Mouse (Mus musculus) heart, embryonic 15.5 days (tissue): ENCODE measurements around the gene Ralgps2. TPM values are rescaled to one million over a fixed set of nuclear protein-coding genes. Genes with fewer than 3 reads are reported as not detected.

ENCODE experiments used
- ATAC-seq: fragments of 200-750 bp; cut with Nextera tagmentation; replicated peaks from 2 replicates; pipeline ENCODE4 v1.8.0; 2017; ENCODE audit warnings: low read depth, moderate TSS enrichment; ENCODE audit not compliant: insufficient number of reproducible peaks, insufficient read depth, low FRiP score
- H3K27ac ChIP-seq: fragments of 300-500 bp; sonication (generic); 2 replicates; pipeline ENCODE4 v1.5.1; 2015; ENCODE audit warnings: mild to moderate bottlenecking, inconsistent platforms
- H3K27me3 ChIP-seq: fragments of 300-500 bp; sonication (generic); 2 replicates; pipeline ENCODE4 v1.6.1; 2015; ENCODE audit warnings: inconsistent platforms
- H3K36me3 ChIP-seq: fragments of 300-500 bp; sonication (generic); 2 replicates; pipeline ENCODE4 v1.6.1; 2015; ENCODE audit warnings: mild to moderate bottlenecking, inconsistent platforms
- H3K4me1 ChIP-seq: fragments of 300-500 bp; sonication (generic); replicated peaks from 2 replicates; pipeline ENCODE4 v1.6.1; 2015; ENCODE audit warnings: inconsistent platforms
- H3K4me2 ChIP-seq: fragments of 300-500 bp; sonication (generic); 2 replicates; pipeline ENCODE4 v1.6.1; 2015; ENCODE audit warnings: inconsistent platforms, mild to moderate bottlenecking, moderate library complexity
- H3K4me3 ChIP-seq: fragments of 300-500 bp; sonication (generic); 2 replicates; pipeline ENCODE4 v1.5.1; 2015; ENCODE audit warnings: mild to moderate bottlenecking, inconsistent platforms
- H3K9ac ChIP-seq: fragments of 300-500 bp; sonication (generic); 2 replicates; pipeline ENCODE4 v1.6.1; 2015; ENCODE audit warnings: mild to moderate bottlenecking, inconsistent platforms
- H3K9me3 ChIP-seq: fragments of 300-500 bp; sonication (generic); replicated peaks from 2 replicates; pipeline ENCODE4 v1.6.1; 2016; ENCODE audit warnings: inconsistent platforms
- WGBS: fragments of 180-500 bp; shearing (Covaris S2); methylation state at CpG from one replicate; pipeline ENCODE4 v1.1.7; 2015; ENCODE audit warnings: mixed read lengths; 5-methylcytosine and 5-hydroxymethylcytosine counted together
- polyA plus RNA-seq: library from polyadenylated mRNA; unstranded; fragments of >200 nt; fragmentation: Nextera tagmentation; extraction: Ambion mirVana; gene quantifications from 2 replicates; pipeline ENCODE4 v1.2.1, GENCODE M21; 2015

Gene Ralgps2
- polyA plus RNA-seq, 1 experiment from 2014 or later = 54.1 TPM

DNA sequence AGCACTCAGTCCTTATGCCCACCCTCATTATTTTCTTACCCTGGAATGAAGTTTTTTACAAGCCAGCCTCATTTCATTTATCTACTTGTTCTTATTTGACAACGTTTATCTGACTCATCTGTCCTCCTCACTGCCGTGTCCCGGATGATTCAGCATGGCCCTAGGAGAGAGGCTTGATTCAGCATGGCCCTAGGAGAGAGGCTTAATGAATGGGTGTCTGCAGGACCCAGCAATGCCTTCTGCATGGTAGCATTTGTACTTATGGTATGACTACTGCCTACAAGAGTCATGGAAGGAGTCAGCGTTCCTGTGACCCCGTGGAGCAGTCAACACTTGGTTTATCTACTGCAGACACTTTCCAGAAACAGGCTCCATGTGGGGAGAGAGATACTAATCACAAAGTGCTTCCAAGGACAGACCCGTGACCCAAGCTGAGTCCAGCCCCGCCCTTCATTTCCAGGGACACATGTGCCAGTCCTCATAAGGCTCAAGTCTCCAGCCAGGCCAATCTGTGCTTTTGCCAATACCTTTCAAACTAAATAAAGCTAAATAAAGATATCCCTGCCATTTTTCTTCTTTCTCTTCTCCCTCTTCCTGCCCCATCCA is 31.9 kb upstream of the Ralgps2 start:
- H3K9ac ChIP-seq = no peak overlapping the region
- H3K9me3 ChIP-seq = no peaks in the 10 kb centered on the region; the same call in 1 of the 2 replicates
- no peak for ATAC-seq
- WGBS = 55% methylated on average over 7 of the region's 7 CpGs
- no peak overlapping the region for H3K4me3 ChIP-seq
- H3K27ac ChIP-seq = no peak overlapping the region
- no peaks in the 10 kb centered on the region for H3K27me3 ChIP-seq
- no peaks in the 10 kb centered on the region for H3K4me1 ChIP-seq
- no peaks in the 10 kb centered on the region for H3K36me3 ChIP-seq
- no peak overlapping the region for H3K4me2 ChIP-seq

DNA sequence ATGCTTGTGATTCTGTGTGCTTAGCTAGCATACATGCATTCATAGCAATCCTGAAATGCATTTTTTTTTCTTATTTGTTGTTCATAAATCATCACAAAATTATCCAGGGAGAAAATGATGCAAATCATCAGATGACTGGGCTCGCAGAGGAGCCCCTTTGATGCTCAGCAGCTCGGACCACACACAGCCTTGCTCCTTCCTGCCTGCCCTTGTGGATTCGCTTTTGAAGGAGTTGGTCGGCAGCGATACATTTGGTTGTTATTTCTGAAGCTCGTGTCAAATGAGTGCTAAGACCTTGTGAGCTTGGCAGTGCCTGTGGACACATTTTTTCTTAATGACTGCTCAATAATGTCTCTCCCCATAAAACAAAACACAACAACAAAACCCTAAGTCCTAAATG is 31.2 kb upstream of the Ralgps2 start:
- Histone ChIP-seq H3K9me3 (no peaks in the 10 kb centered on the region; the same call in 1 of the 2 replicates), H3K9ac (no peak overlapping the region), H3K4me2 (no peak overlapping the region), H3K36me3 (no peaks in the 10 kb centered on the region), H3K4me1 (no peaks in the 10 kb centered on the region), H3K27ac (no peak overlapping the region), H3K27me3 (no peaks in the 10 kb centered on the region), H3K4me3 (no peak overlapping the region)
- no peak for ATAC-seq
- WGBS = 71% methylated on average over 6 of the region's 6 CpGs

DNA sequence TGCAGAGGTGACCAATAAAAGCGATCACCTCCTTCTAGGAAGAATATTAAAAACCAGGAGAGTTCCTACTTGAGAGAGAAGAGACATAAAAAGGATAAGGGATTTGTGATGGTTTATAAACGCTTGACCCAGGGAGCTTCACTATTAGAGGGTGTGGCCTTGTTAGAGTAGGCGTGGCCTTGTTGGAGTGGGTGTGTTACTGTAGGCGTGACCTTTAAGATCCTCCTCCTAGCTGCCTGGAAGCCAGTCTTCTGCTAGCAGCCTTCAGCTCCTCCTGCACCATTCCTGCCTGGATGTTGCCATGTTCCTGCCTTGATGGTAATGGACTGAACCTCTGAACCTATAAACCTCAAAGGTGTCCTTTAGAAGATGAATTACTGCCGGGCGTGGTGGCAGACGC is 28.7 kb upstream of the Ralgps2 start:
- no peak overlapping the region for H3K27ac ChIP-seq
- ATAC-seq = no peak
- 75% methylated on average over 7 of the region's 7 CpGs for WGBS
- H3K9ac ChIP-seq = no peak overlapping the region
- no peak overlapping the region for H3K4me3 ChIP-seq
- H3K4me1 ChIP-seq = peaks cover 16% of the 10 kb centered on the region
- H3K27me3 ChIP-seq = no peaks in the 10 kb centered on the region
- H3K36me3 ChIP-seq = no peaks in the 10 kb centered on the region
- H3K4me2 ChIP-seq = no peak overlapping the region
- H3K9me3 ChIP-seq = no peaks in the 10 kb centered on the region; the same call in 1 of the 2 replicates

DNA sequence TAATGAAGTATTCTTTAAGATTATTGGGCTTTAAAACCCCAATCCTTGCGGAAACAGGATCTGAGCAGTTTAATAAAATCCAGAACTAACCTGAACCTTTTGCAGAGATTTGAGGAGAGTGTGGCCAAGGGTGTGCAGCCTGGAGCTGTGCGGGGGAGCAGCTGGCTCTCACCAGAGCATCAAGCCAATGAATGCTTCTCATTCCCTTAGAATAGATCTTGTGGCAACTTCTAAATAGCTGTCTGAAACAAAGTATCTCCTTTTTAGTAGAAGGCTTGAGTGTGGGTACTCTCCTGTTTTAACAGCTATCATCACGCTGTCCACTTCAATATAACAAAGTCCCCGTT is 25.1 kb upstream of the Ralgps2 start:
- no peak overlapping the region for H3K27ac ChIP-seq
- 45% methylated on average over 4 of the region's 4 CpGs for whole genome bisulfite sequencing
- no peak overlapping the region for H3K4me3 ChIP-seq
- no peaks in the 10 kb centered on the region for H3K9me3 ChIP-seq
- no peak overlapping the region for H3K4me2 ChIP-seq
- no peak for ATAC-seq
- H3K9ac ChIP-seq = no peak overlapping the region
- H3K27me3 ChIP-seq = no peaks in the 10 kb centered on the region
- H3K36me3 ChIP-seq = no peaks in the 10 kb centered on the region
- peaks cover 16% of the 10 kb centered on the region for H3K4me1 ChIP-seq

DNA sequence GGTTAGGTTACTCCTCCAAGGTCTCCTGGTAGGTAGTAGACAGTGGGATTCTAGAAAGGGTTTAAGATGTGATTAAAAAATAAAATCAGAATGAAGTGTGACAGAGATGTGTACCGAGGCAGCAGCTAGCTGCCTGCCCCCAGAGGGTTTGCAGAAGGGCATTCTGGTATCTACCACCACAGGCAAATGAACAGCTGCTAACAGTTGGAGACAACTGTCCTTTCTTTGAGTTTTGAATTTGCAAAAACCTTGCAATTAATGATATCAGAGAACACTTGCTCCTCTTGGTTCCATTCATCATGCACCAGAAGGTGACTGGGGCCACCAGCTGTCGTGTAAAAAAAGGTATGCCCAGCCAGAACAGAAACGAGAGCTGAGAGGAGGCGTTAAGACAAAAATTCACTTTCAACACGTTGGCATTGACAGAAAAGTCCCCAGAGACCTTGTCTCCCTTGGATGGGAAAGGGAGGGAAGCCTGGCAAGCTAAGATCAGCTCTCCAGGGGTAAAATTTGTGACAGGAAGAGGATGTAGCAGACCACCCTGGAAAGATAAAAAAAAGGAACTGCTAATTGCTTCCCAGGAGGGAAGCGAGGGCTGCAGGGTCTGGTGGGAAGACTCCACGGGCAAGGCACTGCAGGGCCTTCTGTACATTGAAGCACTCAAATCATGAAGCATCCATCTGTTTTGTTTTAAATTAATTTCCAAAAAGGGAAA is 24.6 kb upstream of the Ralgps2 start:
- Histone ChIP-seq H3K4me3 (no peak overlapping the region), H3K36me3 (no peaks in the 10 kb centered on the region), H3K9me3 (no peaks in the 10 kb centered on the region), H3K9ac (no peak overlapping the region), H3K4me1 (peaks cover 22% of the 10 kb centered on the region), H3K27ac (no peak overlapping the region), H3K4me2 (no peak overlapping the region), H3K27me3 (no peaks in the 10 kb centered on the region)
- 21% methylated on average over 7 of the region's 7 CpGs for WGBS
- no peak for ATAC-seq

DNA sequence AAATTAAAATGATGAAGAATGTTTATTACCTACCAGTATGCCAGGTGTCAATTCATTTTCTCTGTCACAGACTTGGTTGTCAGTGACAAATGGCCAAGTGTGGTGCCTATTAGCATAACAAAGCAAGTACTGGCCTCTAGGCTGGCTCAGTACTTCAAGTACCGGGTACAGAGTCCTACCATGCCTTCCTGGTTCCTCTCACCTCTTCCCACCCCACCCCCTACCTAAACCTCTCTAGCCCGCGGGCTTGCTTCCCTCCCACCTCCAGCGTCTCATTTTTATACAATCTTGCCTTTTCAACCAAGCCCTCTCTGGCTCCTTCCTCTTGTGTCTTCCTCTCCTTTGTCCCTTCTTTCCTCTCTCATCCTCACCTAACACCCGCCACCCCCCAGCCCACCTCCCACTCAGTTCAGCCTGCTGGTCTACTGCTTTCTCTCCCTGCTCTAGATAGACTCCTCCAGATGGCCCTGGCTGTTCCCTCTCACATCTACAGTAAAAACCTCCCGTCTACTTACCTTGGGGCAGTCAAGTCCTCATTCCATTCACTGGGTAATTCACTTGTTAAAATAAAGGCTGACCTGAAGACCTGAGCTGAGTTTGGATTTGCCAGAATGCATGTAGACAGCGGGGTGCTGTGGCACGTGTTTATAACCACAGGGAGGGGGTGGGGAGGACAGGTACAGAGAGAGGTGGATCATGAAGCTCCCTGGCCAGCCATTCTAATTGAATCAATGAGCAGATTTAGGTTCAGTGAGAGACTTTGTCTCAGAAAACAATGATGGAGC is 22.2 kb upstream of the Ralgps2 start:
- 57% methylated on average over 8 of the region's 8 CpGs for WGBS
- no peak for ATAC-seq
- Histone ChIP-seq H3K4me3 (no peak overlapping the region), H3K4me2 (no peak overlapping the region), H3K27me3 (no peaks in the 10 kb centered on the region), H3K9ac (no peak overlapping the region), H3K27ac (no peak overlapping the region), H3K36me3 (no peaks in the 10 kb centered on the region), H3K9me3 (no peaks in the 10 kb centered on the region), H3K4me1 (peaks cover 24% of the 10 kb centered on the region)

DNA sequence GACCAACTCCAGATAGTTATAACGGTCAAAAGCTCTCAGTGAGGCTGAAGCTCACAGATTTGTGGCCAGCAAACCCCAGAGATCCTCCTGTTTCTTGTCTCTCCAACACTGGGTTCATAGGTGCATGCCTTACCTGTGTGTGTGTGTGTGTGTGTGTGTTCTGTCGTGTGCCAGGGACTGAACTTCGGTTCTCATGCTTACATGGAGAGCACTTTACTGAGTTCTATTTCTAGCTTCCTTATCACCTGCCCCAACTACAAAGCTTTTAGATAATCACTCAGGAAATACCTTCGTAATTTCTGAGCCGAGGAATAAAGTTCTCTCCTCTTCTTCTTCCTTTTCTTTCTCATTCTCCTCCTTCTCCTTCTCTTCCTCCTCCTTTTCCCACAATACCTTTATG is 19.6 kb upstream of the Ralgps2 start:
- H3K4me2 ChIP-seq = 0 out of 2 replicates have a peak overlapping the region, but pooled peaks have one; percentile 3
- no peaks in the 10 kb centered on the region for H3K36me3 ChIP-seq
- H3K4me3 ChIP-seq = no peak overlapping the region
- no peak for ATAC-seq
- H3K9me3 ChIP-seq = no peaks in the 10 kb centered on the region
- H3K9ac ChIP-seq = no peak overlapping the region
- peaks cover 23% of the 10 kb centered on the region for H3K4me1 ChIP-seq
- H3K27ac ChIP-seq = peak overlapping the region; percentile 66
- 16% methylated on average over 5 of the region's 5 CpGs for WGBS
- H3K27me3 ChIP-seq = no peaks in the 10 kb centered on the region

DNA sequence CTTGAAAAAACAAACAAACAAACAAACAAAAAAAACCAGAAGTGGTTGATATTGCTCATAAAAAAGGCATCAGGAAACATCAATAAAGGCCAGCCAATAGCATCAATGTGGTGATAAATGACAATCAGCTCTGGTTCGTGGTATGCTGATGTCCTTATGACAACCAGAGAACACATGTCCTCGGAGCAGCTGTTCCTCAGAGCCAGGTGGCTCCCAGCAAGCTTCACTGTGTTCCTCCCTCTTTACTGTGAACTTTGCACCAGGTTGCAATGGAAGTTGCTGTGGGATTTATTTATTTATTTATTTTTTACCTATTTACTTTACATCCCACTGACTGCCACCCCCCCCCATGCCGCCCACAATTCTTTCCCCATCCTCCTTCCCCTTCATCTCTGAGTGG is 17.9 kb upstream of the Ralgps2 start:
- H3K4me3 ChIP-seq = no peak overlapping the region
- no peaks in the 10 kb centered on the region for H3K9me3 ChIP-seq
- peaks cover 22% of the 10 kb centered on the region for H3K4me1 ChIP-seq
- H3K27me3 ChIP-seq = no peaks in the 10 kb centered on the region
- H3K36me3 ChIP-seq = no peaks in the 10 kb centered on the region
- ATAC-seq = no peak
- no peak overlapping the region for H3K4me2 ChIP-seq
- WGBS = 87% methylated on average over 3 of the region's 3 CpGs
- H3K9ac ChIP-seq = no peak overlapping the region
- H3K27ac ChIP-seq = no peak overlapping the region

DNA sequence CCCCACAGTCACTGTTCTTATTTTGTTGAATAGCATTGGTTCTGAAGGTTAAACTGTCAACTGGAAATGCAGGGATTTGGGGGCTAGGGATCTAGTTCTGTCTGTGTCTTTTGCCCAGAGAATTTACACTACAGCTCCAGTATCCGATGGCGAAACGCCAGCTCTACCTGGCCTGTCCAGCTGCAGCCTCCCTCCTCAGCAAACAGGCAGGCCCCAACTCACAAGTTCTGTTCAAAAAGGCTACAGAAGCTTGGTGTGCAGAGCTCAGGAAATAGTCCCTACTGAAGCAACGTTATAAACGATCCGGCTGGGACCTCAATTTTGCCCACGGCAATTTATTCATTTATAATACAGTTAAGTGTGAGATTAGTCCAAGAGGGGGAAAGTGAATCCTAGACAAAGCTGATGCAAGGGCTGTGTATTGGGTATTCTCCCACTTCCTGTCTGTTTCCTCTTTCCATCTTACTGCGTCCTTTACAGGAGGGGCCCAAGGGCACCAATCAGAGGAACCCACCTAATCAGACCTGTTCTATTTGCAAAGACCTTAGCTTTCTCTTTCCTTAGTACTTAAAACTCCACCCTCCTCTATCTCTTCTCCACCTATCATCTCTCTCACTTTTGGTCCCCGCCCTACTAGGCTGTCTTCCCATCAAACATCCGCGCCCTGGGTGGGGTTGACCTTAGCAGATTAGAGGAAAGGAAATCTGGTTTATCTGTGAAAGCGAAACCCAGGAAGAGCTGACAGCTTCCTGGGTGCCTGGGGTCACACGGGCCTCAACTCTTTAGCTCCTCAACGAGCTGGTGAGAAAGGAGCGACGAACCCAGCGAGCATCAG is 16.7 kb upstream of the Ralgps2 start:
- peaks cover 28% of the 10 kb centered on the region for H3K4me1 ChIP-seq
- no peak overlapping the region; the same call in 1 of the 2 replicates for H3K4me2 ChIP-seq
- H3K27me3 ChIP-seq = no peaks in the 10 kb centered on the region
- H3K4me3 ChIP-seq = no peak overlapping the region
- H3K36me3 ChIP-seq = no peaks in the 10 kb centered on the region
- H3K9ac ChIP-seq = no peak overlapping the region
- 47% methylated on average over 17 of the region's 17 CpGs for WGBS
- H3K27ac ChIP-seq = no peak overlapping the region
- H3K9me3 ChIP-seq = no peaks in the 10 kb centered on the region
- no peak; the same call in 1 of the 2 replicates for ATAC-seq

DNA sequence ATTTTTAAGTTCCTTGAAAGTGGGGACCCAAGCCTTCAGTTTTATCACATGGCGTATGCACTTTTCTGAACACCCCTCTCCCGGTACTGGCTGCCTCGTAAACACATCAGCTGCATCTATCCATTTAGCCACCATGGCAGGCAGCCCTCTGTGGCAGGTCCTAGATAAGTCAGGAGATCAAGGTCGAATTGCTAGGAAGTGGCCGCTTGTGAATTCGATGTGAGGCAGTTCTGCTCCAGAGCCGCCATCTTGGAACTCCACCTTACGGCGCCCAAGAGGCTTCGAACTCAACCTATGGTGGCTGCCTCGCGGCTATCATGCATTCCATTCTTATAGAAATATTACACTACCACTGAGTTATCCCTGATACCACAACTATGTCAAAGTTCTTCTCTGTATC is 14.8 kb upstream of the Ralgps2 start:
- peaks cover 25% of the 10 kb centered on the region for H3K4me1 ChIP-seq
- H3K27ac ChIP-seq = no peak overlapping the region
- H3K9me3 ChIP-seq = no peaks in the 10 kb centered on the region
- no peaks in the 10 kb centered on the region for H3K27me3 ChIP-seq
- no peaks in the 10 kb centered on the region for H3K36me3 ChIP-seq
- 92% methylated on average over 12 of the region's 12 CpGs for WGBS
- H3K4me3 ChIP-seq = no peak overlapping the region
- no peak overlapping the region for H3K9ac ChIP-seq
- no peak for ATAC-seq
- H3K4me2 ChIP-seq = no peak overlapping the region

DNA sequence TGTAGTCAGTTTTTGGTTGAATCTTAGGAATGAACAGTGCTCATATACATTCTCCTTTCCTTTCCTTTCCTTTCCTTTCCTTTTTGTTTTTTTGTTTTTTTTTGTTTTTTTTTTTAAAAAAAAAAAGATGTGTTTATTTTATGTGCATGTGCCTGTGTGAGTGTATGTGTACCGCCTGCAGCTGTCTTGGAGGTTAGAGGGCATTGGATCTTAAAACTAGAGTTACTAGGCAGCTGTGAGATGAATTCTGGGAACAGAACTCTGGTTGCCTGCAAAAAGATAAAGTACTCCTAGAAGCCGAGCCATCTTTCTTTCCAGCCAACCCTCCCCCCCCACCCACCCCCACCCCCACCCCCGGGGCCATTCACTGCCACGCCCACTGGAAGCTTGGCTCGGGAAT is 10.9 kb upstream of the Ralgps2 start:
- Histone ChIP-seq H3K27ac (no peak overlapping the region), H3K4me2 (no peak overlapping the region), H3K36me3 (no peaks in the 10 kb centered on the region), H3K9me3 (no peaks in the 10 kb centered on the region), H3K9ac (no peak overlapping the region), H3K4me1 (peaks cover 11% of the 10 kb centered on the region), H3K27me3 (no peaks in the 10 kb centered on the region), H3K4me3 (no peak overlapping the region)
- no peak for ATAC-seq
- 31% methylated on average over 5 of the region's 5 CpGs for WGBS
